Mouse (Mus musculus) hindbrain, postnatal 0 days (tissue): Measurements from ENCODE around the gene Rragd. TPM values are rescaled to one million over a fixed set of nuclear protein-coding genes. Genes with fewer than 3 reads are reported as not detected.

Experiments used
- ATAC-seq: fragments of 200-750 bp; cut with Nextera tagmentation; 2 replicates; pipeline ENCODE4 v1.8.0; 2017; ENCODE audit warnings: mild to moderate bottlenecking, moderate TSS enrichment, moderate library complexity
- DNase-seq: peaks from one replicate; pipeline ENCODE4 v3.0.0-alpha.2; 2015; ENCODE audit warnings: low spot score
- H3K27ac ChIP-seq: fragments of 300-500 bp; sonication (generic); 2 replicates; pipeline ENCODE4 v1.5.1; 2014; ENCODE audit warnings: mild to moderate bottlenecking
- H3K27me3 ChIP-seq: fragments of 300-500 bp; sonication (generic); 2 replicates; pipeline ENCODE4 v1.6.1; 2014; ENCODE audit warnings: low read length, mixed read lengths; ENCODE audit not compliant: insufficient read depth
- H3K36me3 ChIP-seq: fragments of 300-500 bp; sonication (generic); 2 replicates; pipeline ENCODE4 v1.6.1; 2014; ENCODE audit warnings: low read length, mixed read lengths; ENCODE audit not compliant: insufficient read depth
- H3K4me1 ChIP-seq: fragments of 300-500 bp; sonication (generic); 2 replicates; pipeline ENCODE4 v1.6.1; 2014; ENCODE audit warnings: antibody characterized with exemption, low read length, mixed read lengths; ENCODE audit not compliant: insufficient read depth
- H3K4me2 ChIP-seq: fragments of 300-500 bp; sonication (generic); 2 replicates; pipeline ENCODE4 v1.6.1; 2014; ENCODE audit warnings: low read depth, mild to moderate bottlenecking, low read length, moderate library complexity, mixed read lengths
- H3K4me3 ChIP-seq: fragments of 300-500 bp; sonication (generic); 2 replicates; pipeline ENCODE4 v1.5.1; 2014; ENCODE audit warnings: low read length
- H3K9ac ChIP-seq: fragments of 300-500 bp; sonication (generic); replicated peaks from 2 replicates; pipeline ENCODE4 v1.6.1; 2014; ENCODE audit warnings: mild to moderate bottlenecking, low read length, moderate library complexity, mixed read lengths
- H3K9me3 ChIP-seq: fragments of 300-500 bp; sonication (generic); 2 replicates; pipeline ENCODE4 v1.6.1; 2016; ENCODE audit warnings: low read length, mixed read lengths
- CTCF ChIP-seq: IDR thresholded peaks from 2 replicates; pipeline ENCODE4 v1.5.1; 2016; ENCODE audit warnings: antibody characterized with exemption, control low read depth, low read depth
- WGBS: fragments of 180-500 bp; shearing (Covaris S2); extraction: QIAGEN DNeasy Blood & Tissue Kit; methylation state at CpG from one replicate; pipeline ENCODE4 v1.1.7; 2014; 5-methylcytosine and 5-hydroxymethylcytosine counted together
- polyA plus RNA-seq: library from polyadenylated mRNA; unstranded; fragments of >200 nt; fragmentation: Nextera tagmentation; extraction: Ambion mirVana; gene quantifications from 2 replicates; pipeline ENCODE4 v1.2.1, GENCODE M21; 2015
- total RNA-seq: library from RNA; depleted of rRNA; stranded (reverse); fragments of >200 nt; gene quantifications from 2 replicates; pipeline ENCODE4 v1.2.3, GENCODE M21; 2014

Gene Rragd
- total and polyA plus RNA-seq, 2 experiments from 2014 or later: 26.1 to 37.5 TPM

DNA sequence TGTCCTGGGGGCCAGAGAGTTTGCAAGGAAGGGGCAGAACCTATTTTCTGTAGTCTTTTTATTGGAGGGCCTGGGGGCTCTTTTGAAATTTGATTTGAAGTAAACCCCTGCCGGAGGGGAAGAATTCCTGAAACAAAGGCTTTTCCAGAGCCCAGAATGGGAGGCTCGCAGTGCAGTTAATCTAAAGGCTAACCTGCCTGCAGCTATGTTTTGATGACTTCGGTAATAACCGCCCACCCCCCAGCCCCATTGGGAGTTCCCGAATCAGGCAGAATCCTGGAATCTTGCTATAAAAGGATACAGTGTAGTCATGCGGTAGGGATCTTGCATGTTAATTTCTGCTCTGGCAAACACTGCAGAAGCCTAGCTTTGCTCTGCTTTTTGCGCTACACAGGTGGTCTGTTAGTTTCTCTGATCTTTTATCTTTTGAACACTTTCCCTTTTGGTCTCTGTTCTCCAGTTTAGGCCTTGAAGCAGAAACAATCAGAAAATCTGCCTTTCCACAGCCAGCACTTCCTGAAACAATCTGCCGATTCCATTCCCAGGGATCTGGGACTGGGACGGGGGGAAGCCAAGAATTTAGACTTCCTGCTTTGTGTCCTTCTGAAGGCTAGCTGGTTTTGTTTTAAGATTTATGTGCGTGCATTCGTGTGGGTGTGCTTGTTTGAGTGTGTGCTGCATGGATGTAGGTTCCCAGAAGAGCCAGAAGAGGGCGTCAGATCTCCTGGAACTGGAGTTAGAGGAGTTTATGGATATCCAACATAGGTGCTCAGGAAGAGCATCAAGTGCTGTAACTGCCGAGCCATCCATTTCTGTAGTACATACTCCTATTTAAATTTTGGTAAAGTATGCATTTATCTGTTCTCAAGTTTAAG lies 2.2 kb downstream of the Rragd start:
- H3K4me1 ChIP-seq: 0 out of 2 replicates have a peak, but pooled peaks cover 7% of the 10 kb centered on the region
- H3K4me3 ChIP-seq: peak overlapping the region; percentile 93
- TF ChIP-seq CTCF: peak; percentile 62
- no peak overlapping the region for H3K27ac ChIP-seq
- no peaks in the 10 kb centered on the region for H3K27me3 ChIP-seq
- H3K36me3 ChIP-seq: no peaks in the 10 kb centered on the region
- ATAC-seq (no peak), DNase-seq (peak; percentile 50)
- peak overlapping the region; percentile 96 for H3K4me2 ChIP-seq
- H3K9me3 ChIP-seq: no peaks in the 10 kb centered on the region
- 11% methylated on average over 13 of the region's 13 CpGs for WGBS
- peak overlapping the region; percentile 9; the same call in 1 of the 2 replicates for H3K9ac ChIP-seq

DNA sequence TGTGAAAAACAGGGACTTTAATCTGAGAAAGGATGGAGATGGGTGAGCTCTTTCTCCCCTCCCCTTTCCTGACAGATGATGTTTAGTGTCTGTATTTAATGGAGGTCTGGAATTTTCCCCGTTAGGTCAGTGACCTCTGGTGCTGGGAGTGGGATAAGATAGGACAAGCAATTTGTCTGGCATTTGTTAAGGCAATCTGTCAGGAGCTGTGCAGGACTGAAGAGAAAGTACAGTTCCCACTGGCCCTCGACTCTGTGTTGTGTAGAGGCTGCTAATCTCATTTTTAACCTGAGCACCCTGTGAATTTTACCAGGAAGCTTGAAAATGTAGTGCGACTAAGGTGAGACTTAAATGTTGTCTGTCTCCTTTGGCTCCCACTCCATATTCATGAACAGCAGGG lies 2.8 kb downstream of the Rragd start:
- no peak overlapping the region for H3K9ac ChIP-seq
- WGBS: 17% methylated on average over 3 of the region's 3 CpGs
- H3K27ac ChIP-seq: no peak overlapping the region
- H3K27me3 ChIP-seq: no peaks in the 10 kb centered on the region
- ATAC-seq (no peak), DNase-seq (no peak)
- 0 out of 2 replicates have a peak, but pooled peaks cover 7% of the 10 kb centered on the region for H3K4me1 ChIP-seq
- no peaks in the 10 kb centered on the region for H3K36me3 ChIP-seq
- TF ChIP-seq CTCF: no peak
- H3K4me2 ChIP-seq: peak overlapping the region; percentile 96; the same call in 1 of the 2 replicates
- H3K4me3 ChIP-seq: no peak overlapping the region
- no peaks in the 10 kb centered on the region for H3K9me3 ChIP-seq

DNA sequence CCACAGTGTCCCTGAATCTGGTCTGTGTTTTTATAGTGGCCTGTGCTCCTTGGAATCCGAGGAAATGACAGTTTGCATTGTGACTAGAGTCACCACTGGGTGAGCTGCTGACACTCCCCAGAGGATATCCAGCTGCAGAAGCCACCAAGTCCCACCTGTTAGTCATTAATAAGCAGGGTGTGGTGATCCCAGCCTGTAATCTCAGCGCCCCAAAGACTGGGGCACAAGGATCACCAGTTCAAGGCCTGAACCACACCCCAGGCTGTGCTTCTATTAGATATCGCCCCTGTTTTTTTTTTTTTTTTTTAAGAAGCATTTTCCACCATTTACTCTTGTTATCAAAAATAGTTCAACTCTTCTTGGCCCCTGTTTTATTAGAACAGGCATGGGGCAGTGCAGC lies 4.2 kb downstream of the Rragd start:
- Histone ChIP-seq H3K9ac (no peak overlapping the region), H3K4me2 (no peak overlapping the region), H3K4me1 (0 out of 2 replicates have a peak, but pooled peaks cover 7% of the 10 kb centered on the region), H3K36me3 (no peaks in the 10 kb centered on the region), H3K9me3 (no peaks in the 10 kb centered on the region), H3K4me3 (no peak overlapping the region), H3K27ac (no peak overlapping the region), H3K27me3 (no peaks in the 10 kb centered on the region)
- no peak for TF ChIP-seq CTCF
- DNase-seq (no peak), ATAC-seq (no peak)
- WGBS: 75% methylated on average over 3 of the region's 3 CpGs

DNA sequence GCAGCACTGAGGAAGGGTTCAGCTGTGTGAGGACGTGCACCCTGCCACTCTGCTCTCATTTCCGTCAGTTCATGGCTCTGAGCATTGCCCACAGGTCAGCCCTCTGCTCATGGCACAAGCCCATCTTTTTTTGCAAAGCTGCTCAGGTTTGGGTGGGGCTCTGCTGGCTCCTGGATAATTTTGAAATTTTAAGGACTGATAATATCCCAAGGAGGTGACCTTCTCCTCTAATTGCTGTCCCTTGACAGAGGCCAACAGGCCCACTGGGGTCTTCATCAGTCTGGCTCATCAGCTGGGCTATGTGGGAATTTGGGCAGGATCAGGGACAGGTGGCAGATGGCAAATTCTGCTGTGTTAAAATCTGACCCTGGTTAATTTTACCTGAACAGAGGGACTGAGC lies 6.5 kb downstream of the Rragd start:
- no peak for ATAC-seq
- no peak overlapping the region for H3K9ac ChIP-seq

DNA sequence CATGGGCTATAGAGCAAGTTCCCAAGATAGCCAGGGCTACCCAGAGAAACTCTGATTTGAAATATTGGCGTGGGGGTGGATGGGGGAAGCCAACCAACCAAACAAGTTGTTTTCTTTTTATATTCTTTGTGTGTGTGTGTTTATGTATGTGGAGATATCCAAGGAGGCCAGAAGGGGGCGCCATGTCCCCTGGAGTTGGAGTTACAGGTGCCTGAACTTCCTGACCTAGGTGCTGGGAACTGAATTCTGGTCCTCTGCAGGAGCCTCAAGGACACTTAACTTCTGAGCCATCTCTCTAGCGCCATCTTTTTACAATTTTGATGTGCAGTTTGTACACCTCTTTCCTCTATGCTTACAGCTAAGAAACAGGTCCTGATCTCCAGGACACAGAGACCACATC lies 11.3 kb downstream of the Rragd start:
- Histone ChIP-seq H3K36me3 (no peaks in the 10 kb centered on the region), H3K9me3 (no peaks in the 10 kb centered on the region), H3K27ac (no peak overlapping the region), H3K27me3 (no peaks in the 10 kb centered on the region), H3K9ac (no peak overlapping the region), H3K4me1 (no peaks in the 10 kb centered on the region), H3K4me3 (no peak overlapping the region), H3K4me2 (no peak overlapping the region)
- WGBS: 81% methylated on average over 3 of the region's 3 CpGs
- no peak for DNase-seq
- no peak for TF ChIP-seq CTCF
- no peak for ATAC-seq

More for the DNA sequence above, 6.5 kb downstream of the Rragd start:
- Histone ChIP-seq H3K27me3 (no peaks in the 10 kb centered on the region), H3K36me3 (no peaks in the 10 kb centered on the region), H3K4me1 (0 out of 2 replicates have a peak, but pooled peaks cover 7% of the 10 kb centered on the region), H3K4me3 (no peak overlapping the region), H3K4me2 (no peak overlapping the region), H3K9me3 (no peaks in the 10 kb centered on the region), H3K27ac (no peak overlapping the region)
- TF ChIP-seq CTCF: no peak
- WGBS: 79% methylated on average over 2 of the region's 2 CpGs
- DNase-seq: no peak

DNA sequence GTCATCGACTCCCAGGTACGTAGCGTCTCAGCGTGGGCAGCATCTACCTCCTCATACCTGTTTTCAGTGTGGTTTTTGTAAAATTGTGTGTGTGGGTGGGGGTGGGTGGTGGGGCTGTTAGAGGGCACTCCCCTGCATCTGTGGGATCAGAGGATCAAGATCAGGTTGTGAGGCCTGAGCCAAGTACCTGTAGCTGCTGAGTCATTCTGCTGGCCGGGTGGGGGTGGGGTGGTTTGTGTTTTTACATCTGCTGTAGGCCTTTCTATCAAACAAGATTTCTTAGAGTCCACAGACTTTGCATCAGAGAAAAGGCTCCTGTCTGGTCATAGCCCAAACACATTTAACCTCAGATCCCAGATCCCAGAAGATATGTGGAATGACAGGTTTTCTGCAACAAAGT lies 13.2 kb downstream of the Rragd start:
- Histone ChIP-seq H3K4me1 (no peaks in the 10 kb centered on the region), H3K36me3 (no peaks in the 10 kb centered on the region), H3K9ac (no peak overlapping the region), H3K4me2 (no peak overlapping the region), H3K27ac (no peak overlapping the region), H3K4me3 (no peak overlapping the region), H3K9me3 (no peaks in the 10 kb centered on the region), H3K27me3 (no peaks in the 10 kb centered on the region)
- no peak for TF ChIP-seq CTCF
- ATAC-seq: no peak
- WGBS: 96% methylated on average over 5 of the region's 5 CpGs
- no peak for DNase-seq

DNA sequence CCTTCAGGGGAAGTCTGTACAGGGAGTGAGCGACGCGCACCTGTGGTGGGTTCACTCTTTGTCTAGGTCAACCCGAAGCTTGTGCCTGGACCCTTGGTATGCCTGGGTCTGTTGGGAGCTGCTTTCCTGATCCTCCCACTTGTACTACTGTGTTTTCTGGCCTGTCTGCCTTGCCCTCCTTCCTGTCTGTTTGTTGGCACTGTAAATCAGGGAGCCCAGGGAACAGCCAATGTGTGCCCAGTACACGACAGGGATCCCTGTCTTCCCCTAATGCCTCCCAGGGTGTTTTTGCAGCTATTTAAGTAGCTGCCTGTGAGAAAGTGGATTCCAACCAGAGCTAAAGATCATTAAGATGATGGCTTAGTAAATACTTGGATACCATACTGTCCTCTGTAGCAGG lies 14.7 kb downstream of the Rragd start:
- Histone ChIP-seq H3K27ac (no peak overlapping the region), H3K27me3 (no peaks in the 10 kb centered on the region), H3K36me3 (no peaks in the 10 kb centered on the region), H3K4me2 (no peak overlapping the region), H3K9me3 (no peaks in the 10 kb centered on the region), H3K4me3 (no peak overlapping the region), H3K9ac (no peak overlapping the region), H3K4me1 (no peaks in the 10 kb centered on the region)
- 83% methylated on average over 5 of the region's 5 CpGs for WGBS
- no peak for TF ChIP-seq CTCF
- no peak for DNase-seq
- no peak for ATAC-seq
